Mouse (Mus musculus): ENCODE results near the gene Olfr1414.
"Not testable (repeated sequence)": the region's sequence is repeated elsewhere in the genome, so short reads cannot be mapped to it uniquely, and the experiment has no call there.

Olfr1414 gene

GRCm38 (mm10) chr1:92518561-92518960 is at the start of gene Olfr1414:
Gene Olfr1414, minus strand, starts transcription at chr1:92518661.
- no peak for DNase-seq

- DNase-seq: no peak
Observed at GRCm38 (mm10) chr1:92545929-92546328, 27.5 kb upstream of the Olfr1414 start.

- no peak for DNase-seq
Observed at GRCm38 (mm10) chr1:92539071-92539470, 20.6 kb upstream of the Olfr1414 start.

- no peak for DNase-seq
Observed at GRCm38 (mm10) chr1:92536972-92537371, 18.5 kb upstream of the Olfr1414 start.

- no peak for DNase-seq
Observed at GRCm38 (mm10) chr1:92523764-92524163, 5.3 kb upstream of the Olfr1414 start.

- DNase-seq: peak; percentile 8 to 53
Observed at GRCm38 (mm10) chr1:92521376-92521775, 2.9 kb upstream of the Olfr1414 start.

GRCm38 (mm10) chr1:92519046-92519445 is 585 bp upstream of the Olfr1414 start:
- DNase-seq: no peak

GRCm38 (mm10) chr1:92515390-92515789 is 3.1 kb downstream of the Olfr1414 start:
- DNase-seq: no peak

GRCm38 (mm10) chr1:92511646-92512045 is 6.8 kb downstream of the Olfr1414 start:
- not testable (repeated sequence) for DNase-seq

GRCm38 (mm10) chr1:92496001-92496400 is 22.5 kb downstream of the Olfr1414 start, which contains the start of gene Olfr1415:
Gene Olfr1415, minus strand, starts transcription at chr1:92496101.
- no peak for DNase-seq

- DNase-seq: no peak
Observed at GRCm38 (mm10) chr1:92485013-92485412, 33.4 kb downstream of the Olfr1414 start, which contains the start of gene Olfr1416. Gene Olfr1416, minus strand, starts transcription at chr1:92485113.

GRCm38 (mm10) chr1:92474066-92474578 is 44.3 kb downstream of the Olfr1414 start:
- DNase-seq: peak in 1 of 2 experiments; percentile 3

- peak; percentile 91 to 98 for DNase-seq
Observed at GRCm38 (mm10) chr1:92473165-92474041, 45.1 kb downstream of the Olfr1414 start, which contains the start of gene Ndufa10. Gene Ndufa10, minus strand, starts transcription at chr1:92473860.

- DNase-seq: no peak
Observed at GRCm38 (mm10) chr1:92468891-92469290, 49.6 kb downstream of the Olfr1414 start.

GRCm38 (mm10) chr1:92458416-92458815 is 60.0 kb downstream of the Olfr1414 start:
- no peak for DNase-seq

GRCm38 (mm10) chr1:92457758-92458157 is 60.7 kb downstream of the Olfr1414 start:
- no peak for DNase-seq

All from kidney, postnatal 36 days (tissue).